ENCODE assay signal across 17 mouse cellular contexts in the genomic region with DNA sequence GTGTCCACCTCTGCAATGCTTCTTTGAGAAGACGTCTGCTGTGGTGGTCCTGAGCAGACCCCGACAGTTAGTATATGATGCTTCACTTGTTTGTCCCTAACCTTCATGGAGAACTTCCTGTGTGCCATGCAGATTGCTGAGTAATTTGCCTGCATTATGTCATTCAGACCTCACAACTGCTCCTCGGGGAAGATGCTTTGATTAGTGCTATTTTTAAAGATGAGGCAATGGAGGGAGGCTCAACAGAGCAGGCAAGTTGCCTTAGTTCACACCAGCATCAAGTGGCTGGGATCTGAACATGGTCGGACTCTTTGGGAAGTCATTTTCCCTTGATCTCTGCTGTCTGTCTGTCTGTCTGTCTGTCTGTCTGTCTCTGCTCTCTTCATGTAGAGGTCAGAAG.
"Had no signal": no experiment of that assay in that cellular context is flagged by ENCODE, and none has a peak within 500 bp of the region (broad histone marks: within the 10 kb centered on the region; RNA-seq: fewer than 3 reads in every experiment).

No protein-coding gene starts in this region.

- H3K9ac ChIP-seq: limb, embryonic 13.5 days; liver, embryonic 14.5 days; neural tube, embryonic 15.5 days had no signal

- H3K27ac ChIP-seq: layer of hippocampus, adult 2 months; limb, embryonic 13.5 days; liver, embryonic 14.5 days; midbrain, embryonic 10.5 days; neural tube, embryonic 15.5 days; stomach, postnatal 0 days had no signal

- DNase-seq: kidney, postnatal 10 days; kidney, postnatal 4 days; left cerebral cortex, postnatal 4 days; lung, adult 18-20 months; lung, postnatal 4 days; midbrain, embryonic 14.5 days; right cerebral cortex, adult 18-20 months; right cerebral cortex, postnatal 25 days; thymus, adult 2 months; thymus, postnatal 25 days had no signal

- H3K27me3 ChIP-seq: limb, embryonic 13.5 days; neural tube, embryonic 15.5 days had no signal

- H3K36me3 ChIP-seq: limb, embryonic 13.5 days; midbrain, embryonic 10.5 days; neural tube, embryonic 15.5 days had no signal

- H3K4me1 ChIP-seq: neural tube, embryonic 15.5 days had no signal

- H3K4me3 ChIP-seq: layer of hippocampus, adult 2 months; limb, embryonic 13.5 days; midbrain, embryonic 10.5 days; myocyte; neural tube, embryonic 15.5 days had no signal
